Mouse (Mus musculus) T-cell, adult 2 months (primary cell): ENCODE measurements around the gene Gtpbp3.

Experiments
- DNase-seq: peaks from one replicate; pipeline ENCODE4 v3.0.0; 2022; ENCODE audit warnings: low spot score

Gene Gtpbp3

DNA sequence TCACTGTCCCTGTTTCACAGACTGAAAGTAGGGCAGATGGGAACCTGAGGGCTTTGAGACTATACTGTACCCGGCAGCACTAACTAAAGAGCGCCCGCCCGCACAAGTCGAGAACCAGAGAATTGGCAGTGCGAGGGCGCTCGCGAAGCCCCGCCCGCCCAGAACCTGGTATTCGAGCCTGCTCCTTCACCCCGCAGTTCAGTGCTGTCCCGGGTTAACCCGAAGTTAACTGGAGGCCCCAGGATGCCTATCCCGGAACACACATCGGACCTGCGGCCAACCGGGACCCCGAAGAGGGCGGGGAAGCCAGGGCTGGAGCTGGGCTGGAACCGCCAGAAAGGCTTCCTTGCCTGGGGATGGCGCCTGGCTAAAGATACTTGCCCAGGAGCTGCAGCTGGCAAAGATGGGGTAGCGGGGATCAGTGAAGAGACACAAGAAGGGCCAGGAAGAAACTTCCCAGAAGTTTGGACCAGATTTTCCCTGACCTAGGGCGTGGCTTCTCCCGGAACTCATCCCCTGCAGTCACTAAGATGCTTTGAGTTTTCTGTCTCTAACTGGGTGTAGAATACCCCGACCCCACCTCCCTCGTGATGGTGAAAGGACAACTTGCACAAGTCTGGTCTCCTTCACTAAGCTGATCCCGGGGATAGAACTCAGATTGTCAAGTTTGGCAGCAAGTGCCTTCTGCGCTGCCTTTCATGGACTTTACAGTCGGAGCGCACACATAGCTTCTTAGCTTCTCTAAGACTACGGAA is at the start of gene Gtpbp3:
Gtpbp3 (plus strand) TSS at position 413 of the 755 bp plus-strand sequence.
- DNase-seq = peak; percentile 76

DNA sequence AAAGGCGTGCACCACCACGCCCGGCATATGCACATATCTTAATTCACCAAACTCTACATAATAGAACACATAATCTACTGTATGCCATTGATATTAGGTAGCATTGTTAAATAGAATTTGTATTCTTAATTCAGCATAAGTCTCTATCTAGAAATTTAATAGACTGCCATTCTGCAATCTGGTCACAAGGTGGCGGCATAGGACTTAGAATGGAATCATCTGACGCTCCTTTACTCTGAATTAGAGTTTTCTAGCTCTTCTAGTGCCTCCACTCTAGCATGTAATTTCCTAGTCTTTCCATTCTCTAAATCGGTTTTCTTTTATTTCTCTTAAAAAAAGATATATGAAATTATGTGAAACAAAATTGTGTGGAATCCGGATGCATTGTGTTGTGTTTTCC is 46.5 kb upstream of the Gtpbp3 start:
- peak; percentile 71 for DNase-seq

DNA sequence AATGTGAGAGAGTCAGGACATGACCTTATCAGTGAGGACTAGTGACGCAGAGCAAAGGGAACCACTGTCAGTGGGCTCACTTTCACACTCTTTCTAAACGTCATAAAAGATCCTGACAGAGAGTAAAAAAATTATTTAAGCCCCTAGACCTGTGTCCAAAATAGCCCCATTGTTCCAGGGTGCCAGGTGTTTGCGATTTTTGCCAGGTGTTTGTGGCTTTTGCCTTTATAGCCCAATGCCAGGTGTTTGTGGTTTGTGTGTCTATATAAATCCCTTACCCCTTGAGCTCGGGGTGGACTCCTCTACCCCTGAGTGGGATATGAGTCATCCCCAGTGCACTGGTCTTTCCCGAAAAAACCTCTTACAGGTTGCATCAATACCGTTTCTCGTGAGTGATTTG is 42.8 kb upstream of the Gtpbp3 start:
- no peak for DNase-seq

DNA sequence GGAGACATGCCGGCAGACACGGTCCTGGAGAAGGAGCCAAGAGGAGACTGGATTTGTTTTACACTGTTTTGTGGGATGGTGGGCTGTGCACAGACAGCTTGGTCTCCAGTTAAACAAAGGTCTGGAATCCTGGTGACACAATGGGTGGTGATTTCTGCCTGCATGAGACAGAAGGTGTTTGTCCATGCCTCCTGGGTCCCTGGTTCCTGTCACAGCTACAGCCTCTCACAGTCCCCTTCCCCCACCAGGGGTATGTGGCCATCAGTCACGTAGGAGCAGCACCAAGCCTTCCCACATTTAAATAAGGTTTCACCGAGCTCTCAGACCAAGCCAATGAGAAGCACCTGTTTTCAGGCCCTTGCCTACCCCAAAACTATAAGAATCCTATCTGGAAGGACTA is 36.6 kb upstream of the Gtpbp3 start:
- no peak for DNase-seq

GRCm38 (mm10) chr8:71451777-71452176 is 36.1 kb upstream of the Gtpbp3 start:
- no peak for DNase-seq

GRCm38 (mm10) chr8:71452669-71453068 is 35.2 kb upstream of the Gtpbp3 start:
- no peak for DNase-seq

DNA sequence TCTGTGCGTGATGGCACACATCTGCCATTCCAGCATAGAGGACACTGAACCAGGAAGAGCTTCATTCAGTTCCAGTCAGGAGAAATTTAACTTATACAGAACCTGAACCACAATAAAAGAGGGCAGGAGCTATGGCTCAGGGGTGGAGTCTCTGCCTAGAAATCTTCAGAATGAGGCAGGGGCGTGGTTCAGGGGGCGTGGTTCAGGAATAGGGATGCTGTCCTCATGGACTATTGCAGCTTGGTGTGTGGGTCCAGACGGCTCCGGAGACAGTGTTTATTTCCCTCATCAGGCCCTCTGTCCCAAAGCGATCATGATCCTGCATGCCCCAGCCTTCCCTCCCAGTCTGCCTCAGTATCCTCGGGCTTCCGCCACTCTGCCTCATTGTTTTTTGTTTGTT is 33.2 kb upstream of the Gtpbp3 start:
- no peak for DNase-seq

GRCm38 (mm10) chr8:71456906-71457305 is 31.0 kb upstream of the Gtpbp3 start:
- DNase-seq = no peak

- DNase-seq = no peak
Measured at GRCm38 (mm10) chr8:71457659-71458270, 30.1 kb upstream of the Gtpbp3 start.

DNA sequence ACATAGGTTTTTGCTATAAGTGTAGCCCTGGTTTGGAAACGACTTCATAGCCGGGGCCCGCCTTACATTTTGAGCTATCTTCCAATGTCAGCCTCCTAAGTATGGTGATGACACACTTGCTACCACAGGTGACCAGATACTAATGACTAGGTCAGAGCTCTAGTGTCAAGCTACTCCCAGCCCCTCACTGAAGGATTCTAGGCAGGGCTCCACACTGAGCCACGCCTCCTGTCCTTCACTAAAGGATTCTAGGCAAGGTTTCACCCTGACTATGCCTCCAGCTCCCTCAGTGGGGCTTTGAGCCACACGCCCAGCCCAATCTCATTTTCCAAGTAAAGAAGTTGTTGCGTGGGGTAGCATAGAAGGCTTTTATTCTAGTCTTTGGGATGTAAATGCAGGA is 27.2 kb upstream of the Gtpbp3 start:
- no peak for DNase-seq

GRCm38 (mm10) chr8:71461152-71461840 is 26.6 kb upstream of the Gtpbp3 start:
- no peak for DNase-seq

DNA sequence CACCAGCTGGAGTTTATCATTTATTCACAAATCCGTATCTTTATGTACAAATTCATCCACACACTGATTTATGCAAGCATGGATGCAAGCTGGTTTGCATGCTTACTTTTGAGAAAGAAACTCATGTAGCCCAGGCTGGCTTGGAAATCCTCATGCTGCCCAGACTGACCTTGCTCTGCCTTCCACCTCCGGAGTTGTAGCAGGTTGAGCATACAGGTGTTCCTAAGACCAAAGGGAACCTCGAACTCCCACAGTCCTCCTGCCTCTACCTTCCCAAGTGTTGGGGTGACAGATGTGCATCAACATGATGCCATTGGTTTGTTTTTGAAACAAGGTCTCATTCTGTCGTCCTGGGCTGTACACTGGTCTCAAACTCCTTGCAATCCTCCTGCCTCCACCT is 25.7 kb upstream of the Gtpbp3 start:
- DNase-seq = no peak

GRCm38 (mm10) chr8:71462786-71463185 is 25.1 kb upstream of the Gtpbp3 start:
- DNase-seq = peak; percentile 96

- DNase-seq = peak; percentile 88
Measured at GRCm38 (mm10) chr8:71463188-71464033, 24.5 kb upstream of the Gtpbp3 start, which contains the start of gene Abhd8. TSS of gene Abhd8 (minus strand) at chr8:71463655.

- DNase-seq = peak; percentile 99
Measured at GRCm38 (mm10) chr8:71464513-71465500, 23.1 kb upstream of the Gtpbp3 start, which contains the start of gene Mrpl34. TSS of gene Mrpl34 (plus strand) at chr8:71464959.

DNA sequence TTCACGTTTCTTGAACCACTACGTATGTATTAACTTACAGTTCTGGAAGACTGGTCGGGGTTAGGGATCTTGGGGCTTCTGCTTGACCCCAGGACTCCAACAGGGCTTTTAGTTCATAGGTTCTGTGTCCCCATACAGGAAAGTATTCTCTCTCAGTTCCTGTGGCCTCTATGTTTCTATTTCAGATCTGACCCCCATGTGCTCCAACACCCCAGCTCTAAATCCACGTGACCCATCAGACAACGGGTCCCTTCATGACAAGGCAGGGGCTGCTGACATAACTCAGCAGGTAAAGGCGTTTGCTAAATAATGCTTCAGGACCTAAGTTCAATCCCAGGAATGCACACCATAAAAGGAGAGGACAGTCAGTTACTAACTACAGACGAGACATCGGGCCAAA is 22.2 kb upstream of the Gtpbp3 start:
- no peak for DNase-seq

- no peak for DNase-seq
Measured at GRCm38 (mm10) chr8:71466198-71466597, 21.7 kb upstream of the Gtpbp3 start.

DNA sequence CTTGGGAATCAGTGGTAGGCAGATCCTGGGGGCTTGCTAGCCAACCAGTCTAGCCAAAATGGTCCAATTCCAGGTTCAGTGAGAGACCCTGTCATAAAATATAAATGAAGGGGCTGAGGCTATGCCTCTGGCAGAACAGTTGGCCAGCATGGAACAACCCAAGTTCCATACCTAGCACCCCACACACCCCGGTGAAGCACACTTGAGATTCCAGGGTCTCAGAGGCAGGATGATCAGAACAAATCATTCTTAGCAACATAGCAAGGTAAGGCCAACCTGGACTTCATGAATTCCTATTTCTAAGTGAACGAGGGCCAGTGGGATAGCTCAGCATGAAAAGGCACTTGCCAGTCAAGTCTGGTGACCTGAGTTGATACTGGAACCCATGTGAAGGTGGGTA is 20.7 kb upstream of the Gtpbp3 start:
- DNase-seq = no peak

- no peak for DNase-seq
Measured at GRCm38 (mm10) chr8:71468001-71468400, 19.9 kb upstream of the Gtpbp3 start.

DNA sequence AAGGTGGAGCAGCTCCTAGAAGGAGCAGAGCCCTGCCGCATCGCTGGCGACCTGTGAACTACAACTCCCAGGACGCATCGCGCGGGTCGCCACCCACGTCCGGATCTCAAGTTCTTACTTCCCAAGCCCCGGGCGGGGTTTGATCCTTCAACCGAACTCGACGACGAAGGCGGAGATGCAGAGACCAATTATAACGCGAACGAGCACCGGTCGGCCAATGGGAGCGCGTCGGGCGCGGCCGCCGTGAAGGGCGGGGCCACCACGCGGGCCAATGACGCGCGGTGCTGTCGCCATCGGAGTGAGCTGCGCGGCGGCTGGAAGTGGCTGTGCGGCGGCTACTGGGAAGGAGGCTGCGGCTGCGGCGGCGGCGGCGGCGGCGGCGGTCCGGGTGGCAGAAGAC is 19.0 kb upstream of the Gtpbp3 start, which contains the start of gene Dda1:
Dda1 (plus strand) TSS at position 284 of the 400 bp plus-strand sequence.
- DNase-seq = peak; percentile 98

- DNase-seq = peak; percentile 48
Measured at GRCm38 (mm10) chr8:71469411-71469810, 18.5 kb upstream of the Gtpbp3 start.
